Mouse (Mus musculus): ENCODE results near the gene Grk6.

DNA sequence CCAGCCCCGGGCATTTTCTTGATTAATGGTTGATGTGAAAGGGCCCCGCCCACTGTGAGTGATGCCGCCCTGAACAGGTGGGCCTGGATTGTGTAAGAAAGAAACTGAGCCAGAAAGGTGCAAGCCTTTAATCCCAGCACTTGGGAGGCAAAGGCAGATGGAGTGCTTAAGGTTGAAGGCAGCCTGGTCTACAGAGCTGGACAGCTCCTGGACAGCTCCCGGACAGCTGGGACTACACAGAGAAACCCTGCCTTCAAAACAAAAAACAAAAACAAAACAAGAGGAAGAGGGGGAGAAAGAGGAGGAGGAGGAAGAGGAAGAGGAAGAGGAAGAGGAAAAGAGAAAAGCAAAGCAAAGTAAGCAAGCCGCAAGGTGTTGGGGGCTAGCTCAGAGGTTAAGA, 25.7 kb upstream of the Grk6 start:
- no peak for TF ChIP-seq POLR2A (IDR thresholded peaks at IDR 0.05; ENCODE audit: extremely low read depth, insufficient read depth, low read length)
- no peak for TF ChIP-seq CTCF (IDR thresholded peaks at IDR 0.05; ENCODE audit: low read depth, low read length)

All from liver, adult 2 months (tissue).